ENCODE assay signal across 12 mouse cellular contexts in genomic region chr5:140514799-140515486, GRCm38 (mm10). TPM values are rescaled to one million over a fixed set of nuclear protein-coding genes. Genes with fewer than 3 reads are reported as not detected.
DNase-seq lines count a peak whose midpoint lies in the region; ATAC-seq lines count a peak whose summit lies in the region.
"Had no signal": no experiment of that assay in that cellular context is flagged by ENCODE, and none has a peak within 500 bp of the region (broad histone marks: within the 10 kb centered on the region; RNA-seq: fewer than 3 reads in every experiment).

No protein-coding gene starts in this region.

- no peaks in the 10 kb centered on the region; the same call in 1 of the 2 replicates for H3K36me3 ChIP-seq in hindbrain, embryonic 10.5 days
- H3K36me3 ChIP-seq in hindbrain, embryonic 14.5 days (replicated peaks; ENCODE audit: control insufficient read depth, insufficient read depth), result no peaks in the 10 kb centered on the region
- no peaks in the 10 kb centered on the region for H3K36me3 ChIP-seq in forebrain, embryonic 13.5 days (ENCODE audit: poor library complexity, severe bottlenecking)

- DNase-seq in hindbrain, embryonic 10.5 days (ENCODE audit: low spot score), result no peak
- DNase-seq in hindbrain, embryonic 14.5 days (ENCODE audit: low spot score), result no peak
- peak; percentile 82 for DNase-seq in Muller cell, postnatal 12 days (ENCODE audit: inconsistent ontology term)
- DNase-seq in cerebellum, adult 8-10 months, result no peak
- DNase-seq in retina, postnatal 1 day, result no peak
- DNase-seq in cerebellum, adult 11 months, result no peak
- DNase-seq: cerebellum, adult 9-10 months; heart, postnatal 10 days had no signal

- WGBS in hindbrain, embryonic 10.5 days, result 63% methylated on average over 7 of the region's 7 CpGs
- 53% methylated on average over 7 of the region's 7 CpGs for WGBS in hindbrain, embryonic 14.5 days
- WGBS in forebrain, embryonic 13.5 days, result 62% methylated on average over 7 of the region's 7 CpGs

- H3K9ac ChIP-seq in hindbrain, embryonic 14.5 days, result no peak overlapping the region
- no peak overlapping the region for H3K9ac ChIP-seq in forebrain, embryonic 13.5 days

- peak overlapping the region; percentile 35; the same call in 1 of the 2 replicates for H3K27ac ChIP-seq in hindbrain, embryonic 10.5 days
- H3K27ac ChIP-seq in hindbrain, embryonic 14.5 days, result no peak overlapping the region
- H3K27ac ChIP-seq in forebrain, embryonic 13.5 days, result peak overlapping the region; percentile 25; the same call in 1 of the 2 replicates

- no peak overlapping the region for H3K4me3 ChIP-seq in hindbrain, embryonic 10.5 days
- no peak overlapping the region for H3K4me3 ChIP-seq in hindbrain, embryonic 14.5 days (replicated peaks; ENCODE audit: low read length)
- H3K4me3 ChIP-seq in forebrain, embryonic 13.5 days, result no peak overlapping the region

- no peaks in the 10 kb centered on the region for H3K27me3 ChIP-seq in hindbrain, embryonic 10.5 days (ENCODE audit: insufficient read depth, poor library complexity, severe bottlenecking)
- no peaks in the 10 kb centered on the region for H3K27me3 ChIP-seq in hindbrain, embryonic 14.5 days (ENCODE audit: control insufficient read depth, insufficient read depth, low read length)
- no peaks in the 10 kb centered on the region for H3K27me3 ChIP-seq in forebrain, embryonic 13.5 days

- H3K4me1 ChIP-seq in hindbrain, embryonic 10.5 days (replicated peaks), result peaks cover 41% of the 10 kb centered on the region
- H3K4me1 ChIP-seq in hindbrain, embryonic 14.5 days (replicated peaks; ENCODE audit: control insufficient read depth, insufficient read depth, low read length), result peaks cover 8% of the 10 kb centered on the region; the same call in 1 of the 2 replicates
- H3K4me1 ChIP-seq in forebrain, embryonic 13.5 days, result peaks cover 17% of the 10 kb centered on the region

- no peak for ATAC-seq in hindbrain, embryonic 14.5 days (ENCODE audit: low FRiP score)
- no peak for ATAC-seq in forebrain, embryonic 13.5 days
- ATAC-seq in megakaryocyte progenitor cell, adult 5-6 weeks (replicated peaks; ENCODE audit: poor library complexity), result peak; percentile 35; the same call in 1 of the 2 replicates

- H3K9me3 ChIP-seq in hindbrain, embryonic 10.5 days, result no peaks in the 10 kb centered on the region
- no peaks in the 10 kb centered on the region for H3K9me3 ChIP-seq in hindbrain, embryonic 14.5 days (ENCODE audit: control insufficient read depth, low read length)
- H3K9me3 ChIP-seq in forebrain, embryonic 13.5 days (replicated peaks), result no peaks in the 10 kb centered on the region

- H3K4me2 ChIP-seq in hindbrain, embryonic 14.5 days (replicated peaks), result no peak overlapping the region
- H3K4me2 ChIP-seq in forebrain, embryonic 13.5 days, result no peak overlapping the region

RNA-seq across cellular contexts. Expression of gene Chst12, which starts 9.6 kb away (rescaled TPM):
- 15.7 and 18.8 TPM in 2 replicates for polyA plus RNA-seq in hindbrain, embryonic 10.5 days (2016; fragmentation: Nextera tagmentation; extraction: Ambion mirVana)
- polyA plus RNA-seq in hindbrain, embryonic 14.5 days (2014; fragmentation: Nextera tagmentation; extraction: Ambion mirVana), result 22.9 and 23.4 TPM in 2 replicates
- polyA plus RNA-seq in forebrain, embryonic 13.5 days (2015; fragmentation: Nextera tagmentation; extraction: Ambion mirVana), result 8.8 and 11.1 TPM in 2 replicates
- 68.5 and 74.5 TPM in 2 replicates for total RNA-seq in megakaryocyte progenitor cell, adult 5-6 weeks (2015)
- 31.4 and 39.4 TPM in 2 replicates for total RNA-seq in megakaryocyte progenitor cell, adult 5-6 weeks (2017)

RNA-seq across cellular contexts. Expression of gene Grifin, which starts 49.9 kb away (rescaled TPM):
- not detected in 2 replicates for polyA plus RNA-seq in hindbrain, embryonic 10.5 days (2016; fragmentation: Nextera tagmentation; extraction: Ambion mirVana)
- polyA plus RNA-seq in hindbrain, embryonic 14.5 days (2014; fragmentation: Nextera tagmentation; extraction: Ambion mirVana), result 0.61 TPM in 1 of 2 replicates, not detected in the other
- polyA plus RNA-seq in forebrain, embryonic 13.5 days (2015; fragmentation: Nextera tagmentation; extraction: Ambion mirVana), result 0.49 TPM in 1 of 2 replicates, not detected in the other
- not detected in 2 replicates for total RNA-seq in megakaryocyte progenitor cell, adult 5-6 weeks (2015)
- total RNA-seq in megakaryocyte progenitor cell, adult 5-6 weeks (2017), result not detected in 2 replicates
- total RNA-seq: heart, postnatal 10 days; left cerebral cortex, adult 18-20 months had no signal
- polyA plus RNA-seq: small intestine, adult 2 months had no signal
